Mouse (Mus musculus): ENCODE results near the gene Psg20. TPM values are rescaled to one million over a fixed set of nuclear protein-coding genes. Genes with fewer than 3 reads are reported as not detected.
"Not testable (repeated sequence)": the region's sequence is repeated elsewhere in the genome, so short reads cannot be mapped to it uniquely, and the experiment has no call there.

Gene Psg20
- polyA plus RNA-seq, 1 experiment from 2014 or later = not detected

DNA sequence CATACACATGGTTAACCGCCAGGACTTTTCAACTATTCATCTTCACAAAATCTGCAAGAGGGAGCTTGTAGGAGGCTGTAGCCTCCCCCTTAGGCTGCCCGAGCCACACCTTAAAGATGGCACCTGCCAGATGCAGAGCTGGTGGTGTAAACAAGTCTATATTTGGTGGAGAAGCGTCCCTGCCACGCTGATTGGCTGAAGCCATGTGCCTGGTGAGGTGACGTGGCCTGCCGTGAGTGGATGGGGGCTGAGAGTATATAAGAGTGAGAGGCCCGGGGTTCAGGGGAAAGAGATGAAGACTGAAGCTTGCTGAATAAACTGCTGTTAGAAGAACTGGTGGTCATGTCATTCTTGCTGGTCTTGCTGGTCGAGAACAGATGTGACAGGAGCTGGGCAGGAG lies 59.1 kb downstream of the Psg20 start:
- not testable (repeated sequence) for H3K27ac ChIP-seq; ATAC-seq (ENCODE audit: low FRiP score); H3K9me3 ChIP-seq (replicated peaks); H3K4me3 ChIP-seq; H3K4me2 ChIP-seq (replicated peaks); H3K27me3 ChIP-seq; H3K9ac ChIP-seq; H3K4me1 ChIP-seq; H3K36me3 ChIP-seq
- 81% methylated on average over 8 of the region's 8 CpGs for WGBS

Other genes with a start within 250 kb of the Psg20 start
- not detected in 2 replicates for gene Psg26, start 202.0 kb downstream of the Psg20 start, polyA plus RNA-seq (2016; fragmentation: Nextera tagmentation; extraction: Ambion mirVana)
- gene Psg25, start 153.9 kb downstream of the Psg20 start, polyA plus RNA-seq (2016; fragmentation: Nextera tagmentation; extraction: Ambion mirVana) = not detected in 2 replicates
- not detected in 2 replicates for gene Psg27, start 118.9 kb downstream of the Psg20 start, polyA plus RNA-seq (2016; fragmentation: Nextera tagmentation; extraction: Ambion mirVana)
- not detected in 2 replicates for gene Psg23, start 69.7 kb downstream of the Psg20 start, polyA plus RNA-seq (2016; fragmentation: Nextera tagmentation; extraction: Ambion mirVana)
- not detected in 2 replicates for gene Psg21, start 29.5 kb downstream of the Psg20 start, polyA plus RNA-seq (2016; fragmentation: Nextera tagmentation; extraction: Ambion mirVana)
- not detected in 2 replicates for gene Psg22, start 31.9 kb upstream of the Psg20 start, polyA plus RNA-seq (2016; fragmentation: Nextera tagmentation; extraction: Ambion mirVana)
- gene Psg19, start 112.3 kb upstream of the Psg20 start, polyA plus RNA-seq (2016; fragmentation: Nextera tagmentation; extraction: Ambion mirVana) = not detected in 2 replicates
- not detected in 2 replicates for gene Psg17, start 135.4 kb upstream of the Psg20 start, polyA plus RNA-seq (2016; fragmentation: Nextera tagmentation; extraction: Ambion mirVana)
- gene Mill2, start 153.8 kb upstream of the Psg20 start, polyA plus RNA-seq (2016; fragmentation: Nextera tagmentation; extraction: Ambion mirVana) = 0.27 and 0.45 TPM in 2 replicates
- gene Pglyrp1, start 185.1 kb upstream of the Psg20 start, polyA plus RNA-seq (2016; fragmentation: Nextera tagmentation; extraction: Ambion mirVana) = 2.9 and 3.8 TPM in 2 replicates
- gene Ccdc61, start 224.2 kb upstream of the Psg20 start, polyA plus RNA-seq (2016; fragmentation: Nextera tagmentation; extraction: Ambion mirVana) = 28.8 and 31.9 TPM in 2 replicates
- 11.2 and 12.5 TPM in 2 replicates for gene Nova2, start 239.7 kb upstream of the Psg20 start, polyA plus RNA-seq (2016; fragmentation: Nextera tagmentation; extraction: Ambion mirVana)

Measured in hindbrain, embryonic 12.5 days (tissue).